Mouse (Mus musculus): ENCODE data around the gene Rpl3. TPM values are rescaled to one million over a fixed set of nuclear protein-coding genes. Genes with fewer than 3 reads are reported as not detected.

Gene Rpl3
- polyA plus RNA-seq, 1 experiment from 2014 or later, result 1,049 TPM

DNA sequence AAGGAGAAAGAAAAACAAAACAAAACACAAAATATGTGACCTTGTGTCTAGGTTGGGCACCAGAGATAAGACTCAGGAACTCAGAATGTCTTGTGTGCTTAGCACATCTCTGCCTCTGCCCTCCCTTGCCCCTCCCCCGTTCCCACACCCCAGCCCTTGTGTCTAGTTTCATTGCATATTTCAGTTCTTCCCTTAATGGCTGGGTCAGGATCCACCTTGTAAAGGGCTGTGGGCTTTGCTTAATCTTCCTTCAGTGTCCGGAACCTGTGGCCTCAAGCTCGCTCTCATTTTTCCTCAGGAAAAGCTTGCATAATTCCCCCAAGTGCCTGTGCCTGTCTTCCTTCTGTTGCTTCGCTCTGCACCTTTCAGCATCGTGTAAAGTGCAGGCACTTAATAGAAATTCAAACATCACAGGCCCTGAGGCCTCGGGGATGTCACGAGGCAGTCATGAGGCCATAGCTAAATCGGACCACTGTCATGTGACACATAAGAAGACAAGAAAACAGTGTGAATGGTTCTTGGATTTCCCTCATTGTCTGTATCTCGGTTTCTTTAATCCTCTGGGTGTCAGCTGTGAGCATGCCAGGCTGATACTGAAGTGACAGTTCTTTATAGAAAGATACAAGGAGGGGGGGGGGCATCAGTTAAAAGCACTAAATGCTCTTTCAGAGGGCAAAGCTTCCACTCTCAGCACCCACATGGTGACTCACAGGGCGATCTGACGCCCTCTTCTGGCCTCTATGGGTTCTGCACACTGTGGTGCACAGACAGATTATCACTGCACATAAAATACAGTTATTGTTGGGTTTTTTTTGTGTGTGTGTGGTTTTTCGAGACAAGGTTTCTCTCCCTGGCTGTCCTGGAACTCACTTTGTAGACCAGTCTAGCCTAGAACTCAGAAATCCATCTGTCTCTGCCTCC is 14.1 kb upstream of the Rpl3 start:
- Histone ChIP-seq H3K27ac (ENCODE audit: low read length) (no peak overlapping the region), H3K9me3 (ENCODE audit: control insufficient read depth, low read length) (no peaks in the 10 kb centered on the region), H3K4me2 (ENCODE audit: low read depth, low read length) (no peak overlapping the region), H3K4me1 (replicated peaks; ENCODE audit: control insufficient read depth, insufficient read depth, low read length) (no peaks in the 10 kb centered on the region), H3K36me3 (ENCODE audit: control insufficient read depth, insufficient read depth, low read length) (no peaks in the 10 kb centered on the region), H3K4me3 (ENCODE audit: low read length) (no peak overlapping the region), H3K27me3 (ENCODE audit: control insufficient read depth, insufficient read depth, low read depth, low read length) (no peaks in the 10 kb centered on the region), H3K9ac (ENCODE audit: low read length) (no peak overlapping the region)
- WGBS, result 51% methylated on average over 12 of the region's 12 CpGs
- ATAC-seq (ENCODE audit: low read depth), result no peak

DNA sequence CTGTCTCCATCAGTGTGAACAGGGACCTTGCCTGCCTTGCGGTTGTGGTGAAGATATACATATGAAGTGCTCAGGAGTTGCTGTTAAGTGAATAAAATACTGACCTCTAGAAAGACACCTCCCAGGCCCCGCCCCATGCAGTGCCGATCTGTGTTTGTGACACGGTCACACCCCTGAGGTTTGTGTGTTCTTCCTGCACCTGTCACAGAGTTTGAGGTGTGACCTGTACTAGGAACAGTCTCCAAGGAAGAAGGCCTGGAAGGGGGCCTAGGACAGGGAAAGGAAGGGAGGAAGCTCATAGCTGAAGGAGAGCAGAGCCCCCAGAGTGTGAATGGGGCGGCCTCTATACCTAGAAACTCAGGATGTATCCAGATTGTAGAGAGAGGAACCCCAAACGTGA is 10.8 kb upstream of the Rpl3 start:
- H3K4me3 ChIP-seq (ENCODE audit: low read length), result no peak overlapping the region
- no peak overlapping the region for H3K9ac ChIP-seq (ENCODE audit: low read length)
- H3K27me3 ChIP-seq (ENCODE audit: control insufficient read depth, insufficient read depth, low read depth, low read length), result peaks cover 6% of the 10 kb centered on the region; the same call in 1 of the 2 replicates
- no peaks in the 10 kb centered on the region for H3K4me1 ChIP-seq (replicated peaks; ENCODE audit: control insufficient read depth, insufficient read depth, low read length)
- no peak for ATAC-seq (ENCODE audit: low read depth)
- no peaks in the 10 kb centered on the region for H3K9me3 ChIP-seq (ENCODE audit: control insufficient read depth, low read length)
- H3K27ac ChIP-seq (ENCODE audit: low read length), result no peak overlapping the region
- 74% methylated on average over 6 of the region's 6 CpGs for whole genome bisulfite sequencing
- H3K4me2 ChIP-seq (ENCODE audit: low read depth, low read length), result no peak overlapping the region
- H3K36me3 ChIP-seq (ENCODE audit: control insufficient read depth, insufficient read depth, low read length), result no peaks in the 10 kb centered on the region

GRCm38 (mm10) chr15:80101503-80101902 is 9.8 kb upstream of the Rpl3 start:
- no peak overlapping the region for H3K4me2 ChIP-seq (ENCODE audit: low read depth, low read length)
- no peaks in the 10 kb centered on the region; the same call in 1 of the 2 replicates for H3K4me1 ChIP-seq (replicated peaks; ENCODE audit: control insufficient read depth, insufficient read depth, low read length)
- H3K9ac ChIP-seq (ENCODE audit: low read length), result no peak overlapping the region
- no peaks in the 10 kb centered on the region for H3K36me3 ChIP-seq (ENCODE audit: control insufficient read depth, insufficient read depth, low read length)
- WGBS, result 75% methylated on average over 6 of the region's 6 CpGs
- H3K27ac ChIP-seq (ENCODE audit: low read length), result no peak overlapping the region
- peaks cover 6% of the 10 kb centered on the region; the same call in 1 of the 2 replicates for H3K27me3 ChIP-seq (ENCODE audit: control insufficient read depth, insufficient read depth, low read depth, low read length)
- H3K4me3 ChIP-seq (ENCODE audit: low read length), result no peak overlapping the region
- ATAC-seq (ENCODE audit: low read depth), result no peak
- H3K9me3 ChIP-seq (ENCODE audit: control insufficient read depth, low read length), result no peaks in the 10 kb centered on the region

DNA sequence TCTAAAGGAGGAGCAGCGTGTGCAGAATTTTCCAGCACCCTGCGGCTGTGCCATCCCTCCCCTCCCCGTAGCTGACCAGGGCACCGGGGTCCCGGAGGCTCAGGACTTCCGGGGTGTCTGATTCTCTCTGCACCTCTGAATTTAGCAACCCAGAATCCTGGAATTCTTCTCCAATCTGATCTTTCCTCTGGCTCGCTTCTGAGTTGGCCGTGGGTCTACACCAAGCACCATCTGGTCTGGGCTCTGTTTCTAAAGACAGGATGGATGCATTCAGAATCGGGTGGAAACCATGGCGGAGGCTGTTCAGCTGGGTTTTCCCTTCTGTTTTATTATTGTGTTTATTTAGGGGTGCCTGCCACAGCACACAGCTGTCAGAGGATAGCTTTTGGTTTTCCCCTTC is 9.2 kb upstream of the Rpl3 start:
- Histone ChIP-seq H3K27me3 (ENCODE audit: control insufficient read depth, insufficient read depth, low read depth, low read length) (peaks cover 6% of the 10 kb centered on the region; the same call in 1 of the 2 replicates), H3K9me3 (ENCODE audit: control insufficient read depth, low read length) (no peaks in the 10 kb centered on the region), H3K4me3 (ENCODE audit: low read length) (no peak overlapping the region), H3K9ac (ENCODE audit: low read length) (no peak overlapping the region), H3K36me3 (ENCODE audit: control insufficient read depth, insufficient read depth, low read length) (no peaks in the 10 kb centered on the region), H3K4me1 (replicated peaks; ENCODE audit: control insufficient read depth, insufficient read depth, low read length) (no peaks in the 10 kb centered on the region; the same call in 1 of the 2 replicates), H3K27ac (ENCODE audit: low read length) (no peak overlapping the region), H3K4me2 (ENCODE audit: low read depth, low read length) (no peak overlapping the region)
- ATAC-seq (ENCODE audit: low read depth), result no peak
- WGBS, result 71% methylated on average over 10 of the region's 10 CpGs

- no peak for ATAC-seq (ENCODE audit: low read depth)
- H3K4me2 ChIP-seq (ENCODE audit: low read depth, low read length), result no peak overlapping the region
- no peak overlapping the region for H3K9ac ChIP-seq (ENCODE audit: low read length)
- peaks cover 3% of the 10 kb centered on the region; the same call in 1 of the 2 replicates for H3K4me1 ChIP-seq (replicated peaks; ENCODE audit: control insufficient read depth, insufficient read depth, low read length)
- H3K9me3 ChIP-seq (ENCODE audit: control insufficient read depth, low read length), result no peaks in the 10 kb centered on the region
- H3K27me3 ChIP-seq (ENCODE audit: control insufficient read depth, insufficient read depth, low read depth, low read length), result peaks cover 6% of the 10 kb centered on the region; the same call in 1 of the 2 replicates
- no peak overlapping the region for H3K4me3 ChIP-seq (ENCODE audit: low read length)
- no peak overlapping the region for H3K27ac ChIP-seq (ENCODE audit: low read length)
- no peaks in the 10 kb centered on the region for H3K36me3 ChIP-seq (ENCODE audit: control insufficient read depth, insufficient read depth, low read length)
- 72% methylated on average over 3 of the region's 3 CpGs for WGBS
Measured at GRCm38 (mm10) chr15:80100196-80100595, 8.5 kb upstream of the Rpl3 start.

DNA sequence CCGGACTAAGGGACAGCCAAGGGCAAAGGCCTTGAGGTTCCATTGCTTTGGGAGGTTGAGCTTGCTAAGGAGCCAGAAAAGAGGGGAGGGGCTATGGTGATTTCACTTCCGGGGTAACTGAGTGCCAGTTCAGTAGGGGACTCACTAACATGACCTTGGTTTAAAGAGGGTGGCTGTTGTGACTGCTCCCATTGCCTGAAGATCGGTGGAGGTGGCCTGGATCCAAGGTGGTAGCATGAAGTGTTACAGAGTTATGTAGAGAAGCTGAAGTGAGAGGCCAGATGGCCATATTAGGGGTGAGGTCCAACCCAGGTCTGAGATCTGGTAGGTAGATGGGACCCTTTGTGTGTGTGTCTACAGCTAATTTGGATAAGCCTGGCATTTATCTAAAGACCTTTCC is 7.8 kb upstream of the Rpl3 start:
- WGBS, result 73% methylated on average over 3 of the region's 3 CpGs
- H3K27me3 ChIP-seq (ENCODE audit: control insufficient read depth, insufficient read depth, low read depth, low read length), result peaks cover 6% of the 10 kb centered on the region; the same call in 1 of the 2 replicates

GRCm38 (mm10) chr15:80098809-80099208 is 7.1 kb upstream of the Rpl3 start:
- no peaks in the 10 kb centered on the region for H3K9me3 ChIP-seq (ENCODE audit: control insufficient read depth, low read length)
- H3K4me2 ChIP-seq (ENCODE audit: low read depth, low read length), result no peak overlapping the region
- H3K4me3 ChIP-seq (ENCODE audit: low read length), result no peak overlapping the region
- H3K27me3 ChIP-seq (ENCODE audit: control insufficient read depth, insufficient read depth, low read depth, low read length), result peaks cover 6% of the 10 kb centered on the region; the same call in 1 of the 2 replicates
- no peak overlapping the region for H3K9ac ChIP-seq (ENCODE audit: low read length)
- no peak for ATAC-seq (ENCODE audit: low read depth)
- H3K36me3 ChIP-seq (ENCODE audit: control insufficient read depth, insufficient read depth, low read length), result no peaks in the 10 kb centered on the region
- H3K4me1 ChIP-seq (replicated peaks; ENCODE audit: control insufficient read depth, insufficient read depth, low read length), result peaks cover 3% of the 10 kb centered on the region; the same call in 1 of the 2 replicates
- no peak overlapping the region for H3K27ac ChIP-seq (ENCODE audit: low read length)
- WGBS, result 40% methylated on average over 9 of the region's 9 CpGs

More for the DNA sequence above, 7.8 kb upstream of the Rpl3 start:
- Histone ChIP-seq H3K4me3 (ENCODE audit: low read length) (no peak overlapping the region), H3K9me3 (ENCODE audit: control insufficient read depth, low read length) (no peaks in the 10 kb centered on the region), H3K27ac (ENCODE audit: low read length) (no peak overlapping the region), H3K4me2 (ENCODE audit: low read depth, low read length) (no peak overlapping the region), H3K36me3 (ENCODE audit: control insufficient read depth, insufficient read depth, low read length) (no peaks in the 10 kb centered on the region), H3K4me1 (replicated peaks; ENCODE audit: control insufficient read depth, insufficient read depth, low read length) (peaks cover 3% of the 10 kb centered on the region; the same call in 1 of the 2 replicates), H3K9ac (ENCODE audit: low read length) (no peak overlapping the region)
- ATAC-seq (ENCODE audit: low read depth), result no peak

DNA sequence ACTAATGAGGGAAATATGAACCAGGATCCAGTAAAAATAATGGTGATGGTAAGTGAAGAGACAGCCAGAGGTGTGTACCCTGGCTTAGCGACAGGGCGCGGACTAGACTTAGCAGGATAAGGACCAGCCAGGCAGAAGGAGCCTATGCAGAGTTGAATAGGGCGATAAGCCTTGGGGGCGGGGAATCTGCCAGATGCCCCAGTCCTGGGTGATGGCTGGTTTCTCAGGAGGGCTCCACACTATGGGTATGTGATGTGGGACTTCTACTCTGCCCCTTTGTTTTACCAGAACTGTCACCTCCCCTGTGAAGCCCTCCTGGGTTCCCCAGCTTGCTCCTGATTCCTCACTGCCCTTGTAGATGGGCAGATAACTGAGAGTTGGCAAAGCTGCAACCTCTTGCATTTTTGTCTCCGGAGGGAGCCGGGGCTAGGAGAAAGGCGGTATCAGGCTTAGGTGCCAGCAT is 6.4 kb upstream of the Rpl3 start:
- Histone ChIP-seq H3K36me3 (ENCODE audit: control insufficient read depth, insufficient read depth, low read length) (no peaks in the 10 kb centered on the region), H3K4me3 (ENCODE audit: low read length) (no peak overlapping the region), H3K4me1 (replicated peaks; ENCODE audit: control insufficient read depth, insufficient read depth, low read length) (peaks cover 3% of the 10 kb centered on the region; the same call in 1 of the 2 replicates), H3K27me3 (ENCODE audit: control insufficient read depth, insufficient read depth, low read depth, low read length) (peaks cover 6% of the 10 kb centered on the region), H3K9me3 (ENCODE audit: control insufficient read depth, low read length) (no peaks in the 10 kb centered on the region), H3K27ac (ENCODE audit: low read length) (no peak overlapping the region), H3K9ac (ENCODE audit: low read length) (no peak overlapping the region), H3K4me2 (ENCODE audit: low read depth, low read length) (no peak overlapping the region)
- ATAC-seq (ENCODE audit: low read depth), result no peak
- 34% methylated on average over 8 of the region's 8 CpGs for whole genome bisulfite sequencing

Data from lung, embryonic 16.5 days (tissue).